Mouse (Mus musculus) ES-E14 (cell line): ENCODE results near the gene Patl2.

Experiments used
- CHD2 ChIP-seq: IDR thresholded peaks from 2 replicates; pipeline ENCODE4 v1.6.1; 2014; ENCODE audit warnings: mild to moderate bottlenecking, low read depth, low read length, inconsistent platforms
- HCFC1 ChIP-seq: IDR thresholded peaks from 2 replicates; pipeline ENCODE4 v1.6.1; 2012; ENCODE audit warnings: low read length, inconsistent platforms, borderline replicate concordance; ENCODE audit not compliant: insufficient read depth
- MAFK ChIP-seq: IDR thresholded peaks from 2 replicates; pipeline ENCODE4 v1.6.1; 2014; ENCODE audit warnings: mild to moderate bottlenecking, low read depth, low read length, inconsistent platforms; ENCODE audit not compliant: insufficient read depth
- ZC3H11A ChIP-seq: IDR thresholded peaks from 2 replicates; pipeline ENCODE4 v1.6.1; 2012; ENCODE audit warnings: low read depth, mild to moderate bottlenecking, inconsistent platforms, low read length, borderline replicate concordance
- ZNF384 ChIP-seq: IDR thresholded peaks from 2 replicates; pipeline ENCODE4 v1.6.1; 2012; ENCODE audit warnings: low read depth, low read length, inconsistent platforms

DNA sequence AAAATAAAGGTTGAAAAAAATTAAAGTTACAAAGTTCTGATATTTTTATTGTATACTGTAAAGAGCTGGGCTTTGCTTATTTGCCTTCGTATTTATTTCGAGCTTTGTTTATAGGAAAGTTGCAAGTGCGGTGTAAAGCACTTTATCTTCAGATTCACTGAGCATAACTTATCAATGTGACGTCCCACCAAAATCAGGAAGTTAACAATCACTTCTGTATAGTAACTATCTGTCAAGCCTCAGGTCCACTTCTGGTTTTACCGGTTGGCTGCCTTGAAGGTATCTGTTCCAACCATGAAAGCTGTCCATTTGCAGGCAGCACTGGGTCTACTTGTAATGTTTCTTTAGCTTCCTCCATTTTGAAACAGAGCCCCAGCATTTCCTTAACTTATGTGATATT, 36.3 kb upstream of the Patl2 start:
- TF ChIP-seq ZNF384 (no peak), ZC3H11A (no peak), HCFC1 (no peak), MAFK (no peak), CHD2 (no peak)
